Mouse (Mus musculus) G1E (cell line): Measurements from ENCODE around the gene Sf1.

Experiments
- CTCF ChIP-seq: IDR thresholded peaks from 2 replicates; pipeline ENCODE4 v1.5.1; 2012; ENCODE audit warnings: low read depth, low read length, inconsistent platforms, mixed read lengths
- GATA1 ChIP-seq: IDR thresholded peaks from 2 replicates; pipeline ENCODE4 v1.6.1; 2012; ENCODE audit warnings: borderline replicate concordance, low read length, inconsistent platforms, mixed read lengths
- POLR2AphosphoS5 ChIP-seq: IDR thresholded peaks from 2 replicates; pipeline ENCODE4 v1.6.1; 2012; ENCODE audit warnings: low read depth, low read length, inconsistent platforms; ENCODE audit not compliant: insufficient replicate concordance

- TF ChIP-seq CTCF (peak; percentile 62), POLR2AphosphoS5 (peak; percentile 62; the same call in 1 of the 2 replicates), GATA1 (no peak)
Measured at GRCm38 (mm10) chr19:6373539-6374400, 10.3 kb downstream of the Sf1 start.
